Mouse (Mus musculus) left cerebral cortex, adult 2 months (tissue): ENCODE measurements around the gene Crat. TPM values are rescaled to one million over a fixed set of nuclear protein-coding genes. Genes with fewer than 3 reads are reported as not detected.

Experiments
- DNase-seq, 2 experiments: peaks; one replicate each; pipeline ENCODE4 v3.0.0; 2021 to 2022; ENCODE audit warnings: low spot score in 2 of 2, mixed read lengths in 1 of 2; ENCODE audit errors: extremely low spot score in 1 of 2
- H3K27ac ChIP-seq: fragments of 200-600 bp; 2 replicates; pipeline ENCODE4 v1.8.1; 2022
- H3K4me3 ChIP-seq: fragments of 200-600 bp; 2 replicates; pipeline ENCODE4 v1.8.1; 2022
- CTCF ChIP-seq: fragments of 200-600 bp; IDR thresholded peaks from 2 replicates; pipeline ENCODE4 v1.8.1; 2022; ENCODE audit warnings: antibody characterized with exemption, mild to moderate bottlenecking, moderate library complexity
- intact Hi-C: fragments of 180-260 bp; cut with DNase I; formaldehyde crosslinking; loops from one replicate; pipeline ENCODE4 v1.15.1; 2025
- total RNA-seq, 2 experiments: library from RNA; stranded (reverse); gene quantifications; 2 replicates each; pipeline ENCODE4 v1.2.3; 2021

The Crat gene
- total RNA-seq, 2 experiments from 2014 or later, result 56.5 to 58.2 TPM

DNA sequence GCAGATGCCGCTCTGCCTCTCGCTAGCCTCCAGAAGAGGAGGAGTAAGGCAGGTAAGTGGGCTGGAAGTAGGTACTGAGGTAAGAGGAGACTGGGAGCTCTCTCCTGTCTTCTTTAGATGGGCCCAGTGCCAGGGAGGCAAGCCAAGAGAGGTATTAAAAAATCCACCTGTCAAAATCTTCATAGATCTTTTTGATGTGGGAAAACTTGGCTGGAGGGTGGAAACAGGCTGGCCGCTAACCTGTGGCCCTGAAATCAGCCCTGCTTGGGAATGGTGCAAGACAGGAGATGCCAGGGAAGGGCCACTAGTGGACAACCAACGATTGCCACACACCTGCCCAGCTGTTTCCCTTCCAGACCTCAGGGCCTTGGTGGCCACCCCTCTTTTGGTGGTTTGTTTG, 1.5 kb downstream of the Crat start:
- peak overlapping the region; percentile 99 for H3K27ac ChIP-seq
- intact Hi-C loops, result loop anchor here (5.0 kb wide), 1 partner anchor 52 kb away; the partner anchor contains the start of gene Miga2
- no peak for TF ChIP-seq CTCF
- DNase-seq, result no peak
- H3K4me3 ChIP-seq, result peak overlapping the region; percentile 96

DNA sequence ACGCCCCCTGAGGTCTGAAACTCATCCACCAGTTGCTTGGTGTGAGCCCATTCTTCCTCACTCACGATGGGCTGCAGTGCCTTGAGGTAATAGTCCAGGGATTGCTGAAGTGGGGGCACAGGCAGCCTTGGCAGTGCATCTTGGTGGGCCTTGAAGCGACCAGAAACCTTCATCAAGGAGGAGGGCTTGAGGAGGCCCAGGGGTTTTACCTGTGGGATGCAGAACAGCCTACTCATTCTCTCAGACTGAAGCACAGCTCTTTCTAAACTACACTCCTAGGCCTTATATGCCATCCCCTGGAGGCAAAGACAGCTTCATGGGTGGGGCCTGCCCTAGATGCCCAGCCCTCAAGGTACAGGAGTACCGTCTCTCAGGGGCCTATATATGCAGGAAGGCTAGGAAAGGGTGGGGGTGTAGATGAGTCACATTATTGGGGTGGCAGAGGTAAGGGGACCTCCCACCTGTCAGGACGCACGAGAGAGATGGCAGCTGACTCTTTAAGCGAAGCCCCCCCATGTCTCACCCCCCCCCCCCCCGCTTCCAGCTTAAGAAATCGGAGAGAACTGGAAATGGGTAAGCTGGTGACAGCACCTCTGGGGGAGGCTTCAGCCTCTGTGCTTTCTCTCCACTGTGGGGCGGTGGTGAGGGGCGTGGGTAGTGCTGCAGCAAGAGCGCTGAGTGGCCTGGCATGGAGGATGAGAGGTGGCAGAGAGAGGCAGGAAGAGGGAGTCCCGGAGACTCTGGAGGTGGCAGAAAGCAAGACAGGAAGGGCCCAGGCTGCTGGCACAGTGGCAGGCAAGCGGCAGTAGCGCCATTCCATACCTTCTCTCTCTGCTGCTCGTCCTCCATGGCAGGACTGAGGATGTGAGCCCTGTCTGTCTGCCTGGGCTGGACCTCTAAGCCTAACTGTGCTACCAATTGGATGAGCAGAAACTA, 2.3 kb downstream of the Crat start:
- DNase-seq, result peak; percentile 68 to 74
- TF ChIP-seq CTCF, result peak; percentile 23; the same call in 1 of the 2 replicates

DNA sequence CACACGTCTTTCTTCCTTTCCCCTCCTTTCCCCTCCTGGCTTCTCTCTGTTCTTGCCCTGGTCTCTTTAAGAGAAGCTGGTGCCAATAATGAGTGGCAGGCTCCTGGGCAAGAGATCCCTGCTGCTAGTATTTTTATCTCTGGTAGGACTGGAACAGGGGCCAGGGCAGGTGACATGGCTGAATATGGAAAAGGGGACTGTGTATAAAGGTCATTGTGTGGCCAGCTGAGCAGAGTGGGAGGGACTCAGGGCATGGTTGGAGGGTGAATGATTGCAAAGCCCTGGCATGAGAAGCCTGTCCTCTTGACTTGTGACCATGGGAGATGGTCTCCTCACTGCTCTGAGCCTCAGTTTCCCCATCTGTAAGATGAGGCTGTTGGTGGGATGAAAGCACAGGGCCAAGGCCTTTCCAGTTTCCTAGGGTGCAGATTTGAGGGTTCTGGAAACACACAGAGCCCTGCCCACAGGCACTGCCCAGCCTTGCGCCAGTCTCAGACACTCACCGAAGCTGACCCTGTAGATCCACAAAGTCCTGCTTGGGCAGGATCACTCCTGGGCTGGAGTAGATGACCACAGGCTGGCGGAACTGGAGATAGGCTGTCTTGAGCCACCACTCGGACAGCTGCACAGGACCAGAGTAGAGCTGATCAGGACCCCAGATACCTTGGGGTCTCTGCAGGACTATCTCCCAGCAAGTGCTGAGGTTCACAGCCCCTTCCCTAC, 6.0 kb downstream of the Crat start:
- intact Hi-C loops, result loop anchor here (5.0 kb wide), 1 partner anchor 47 kb away; the partner anchor contains the start of gene Miga2
- no peak for TF ChIP-seq CTCF
- no peak overlapping the region for H3K4me3 ChIP-seq
- DNase-seq, result no peak
- H3K27ac ChIP-seq, result no peak overlapping the region

More for the DNA sequence above, 2.3 kb downstream of the Crat start:
- Histone ChIP-seq H3K4me3 (peak overlapping the region; percentile 96), H3K27ac (peak overlapping the region; percentile 99)
- intact Hi-C loops, result loop anchor here (5.0 kb wide), 1 partner anchor 51 kb away; the partner anchor contains the start of gene Miga2

DNA sequence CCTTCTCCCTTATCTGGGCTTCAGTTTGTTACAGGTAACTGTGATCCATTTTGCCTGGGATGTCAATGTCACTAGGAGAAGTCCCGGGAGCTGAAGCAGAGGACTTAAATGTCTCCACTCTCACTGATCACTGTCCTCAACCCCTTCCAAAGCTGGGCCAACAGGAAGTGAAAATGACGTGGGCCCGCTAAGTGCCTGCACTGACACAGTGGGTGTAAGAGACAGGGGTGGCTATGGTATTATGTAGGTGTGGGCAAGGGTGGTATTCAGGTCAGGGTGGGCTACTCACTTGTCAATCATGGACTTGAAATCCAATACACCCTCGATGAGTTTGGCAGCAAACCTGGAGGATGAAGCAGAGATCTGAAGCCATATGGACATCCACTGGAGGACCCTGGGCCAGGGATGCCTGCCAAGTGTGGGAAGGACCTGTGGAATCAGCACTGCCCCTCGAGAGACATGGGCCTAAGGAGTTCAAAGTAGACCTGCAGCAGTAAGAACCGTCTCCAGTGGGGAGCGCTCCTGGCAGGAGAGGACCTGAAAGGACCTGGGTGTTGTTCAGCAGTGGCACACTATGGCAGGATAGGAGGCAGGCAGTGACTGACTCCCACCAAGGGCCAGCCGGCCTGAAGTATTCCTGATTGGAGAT, 7.0 kb downstream of the Crat start:
- Histone ChIP-seq H3K27ac (no peak overlapping the region), H3K4me3 (no peak overlapping the region)
- no peak for TF ChIP-seq CTCF
- DNase-seq, result no peak
- intact Hi-C loops, result no loop called here

DNA sequence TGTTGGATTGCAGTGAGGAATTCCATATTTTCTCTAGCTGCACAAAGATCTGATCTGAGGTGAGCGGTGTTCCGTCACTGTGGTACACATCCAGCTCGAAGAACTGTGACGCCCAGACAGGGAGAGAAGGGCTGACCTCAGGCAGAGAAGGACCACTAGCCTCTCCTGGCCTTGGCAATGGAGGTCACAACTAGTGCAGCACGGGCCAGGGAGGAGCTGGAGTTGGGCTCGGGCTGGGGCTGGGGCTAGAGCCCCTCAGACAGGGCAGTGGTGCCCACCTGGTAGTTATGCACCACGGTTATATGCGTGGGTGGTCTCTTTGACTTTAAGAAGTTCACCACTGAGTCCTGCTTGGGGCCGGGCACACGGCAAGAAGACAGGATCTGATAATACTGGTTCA, 7.8 kb downstream of the Crat start:
- no peak for DNase-seq
- TF ChIP-seq CTCF, result no peak
- H3K4me3 ChIP-seq, result no peak overlapping the region
- H3K27ac ChIP-seq, result no peak overlapping the region
- intact Hi-C loops, result no loop called here

DNA sequence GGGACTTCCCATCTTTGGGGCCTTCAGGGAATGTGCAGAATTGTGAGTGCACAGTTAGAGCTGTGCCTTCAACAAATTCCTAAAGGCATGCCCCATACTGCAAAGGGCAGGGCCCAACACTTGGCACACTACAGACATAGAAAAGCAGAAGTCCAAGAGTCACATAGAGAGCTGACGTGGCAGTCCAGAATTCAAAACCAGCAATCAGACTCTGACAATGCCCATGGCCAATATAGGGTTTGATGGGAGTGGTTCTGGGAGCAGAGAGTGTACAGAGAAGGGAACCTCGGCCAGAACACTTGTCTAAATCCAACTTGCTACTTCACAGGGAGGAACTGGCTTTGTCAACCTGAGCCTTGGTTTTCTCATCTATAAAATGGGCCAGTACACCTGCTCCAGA, 8.4 kb downstream of the Crat start:
- no peak overlapping the region for H3K27ac ChIP-seq
- intact Hi-C loops, result no loop called here
- no peak for DNase-seq
- TF ChIP-seq CTCF, result no peak
- H3K4me3 ChIP-seq, result no peak overlapping the region

DNA sequence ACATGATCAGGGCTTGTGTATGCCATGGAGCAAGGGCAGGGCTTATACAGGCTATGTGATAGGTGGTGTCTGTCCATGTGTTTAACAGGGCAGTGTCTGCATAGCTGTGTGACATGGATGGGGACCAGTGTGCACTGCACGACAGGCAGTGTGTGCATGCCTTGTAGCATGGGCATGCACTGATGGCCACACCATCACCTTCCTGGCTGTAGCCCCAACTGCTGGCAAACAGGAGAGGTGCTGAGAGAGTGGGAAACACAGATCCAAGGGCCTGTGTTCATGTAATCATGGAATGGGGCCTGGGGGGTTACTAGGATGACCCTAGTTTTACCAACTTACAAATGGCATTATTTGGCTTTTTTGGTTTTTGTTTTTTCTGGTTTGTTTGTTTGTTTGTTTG, 11.7 kb downstream of the Crat start:
- no peak for DNase-seq
- intact Hi-C loops, result no loop called here
- Histone ChIP-seq H3K4me3 (no peak overlapping the region), H3K27ac (no peak overlapping the region)
- peak; percentile 38 for TF ChIP-seq CTCF

DNA sequence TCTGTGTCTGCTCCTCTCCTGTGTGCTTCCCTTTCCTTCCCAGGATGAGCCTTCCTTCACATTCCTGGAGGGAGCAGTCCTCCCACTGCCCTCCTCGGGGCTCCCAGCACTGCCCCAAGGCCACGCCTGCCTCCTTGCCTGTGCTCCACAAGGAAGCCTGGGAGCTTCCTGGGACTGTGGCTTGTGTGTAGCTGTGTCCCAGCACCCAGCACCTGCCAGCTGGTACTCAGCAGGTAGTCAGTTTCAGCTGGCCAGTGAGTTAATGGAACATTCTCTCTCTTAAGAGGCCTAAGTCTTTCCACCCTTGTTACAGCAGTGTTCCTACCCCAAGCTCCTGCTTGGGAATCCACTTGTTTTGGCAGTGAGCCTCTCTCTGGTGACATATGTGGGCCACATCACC, 12.8 kb downstream of the Crat start:
- no peak overlapping the region; the same call in 1 of the 2 replicates for H3K27ac ChIP-seq
- intact Hi-C loops, result no loop called here
- no peak for DNase-seq
- TF ChIP-seq CTCF, result no peak
- no peak overlapping the region for H3K4me3 ChIP-seq

DNA sequence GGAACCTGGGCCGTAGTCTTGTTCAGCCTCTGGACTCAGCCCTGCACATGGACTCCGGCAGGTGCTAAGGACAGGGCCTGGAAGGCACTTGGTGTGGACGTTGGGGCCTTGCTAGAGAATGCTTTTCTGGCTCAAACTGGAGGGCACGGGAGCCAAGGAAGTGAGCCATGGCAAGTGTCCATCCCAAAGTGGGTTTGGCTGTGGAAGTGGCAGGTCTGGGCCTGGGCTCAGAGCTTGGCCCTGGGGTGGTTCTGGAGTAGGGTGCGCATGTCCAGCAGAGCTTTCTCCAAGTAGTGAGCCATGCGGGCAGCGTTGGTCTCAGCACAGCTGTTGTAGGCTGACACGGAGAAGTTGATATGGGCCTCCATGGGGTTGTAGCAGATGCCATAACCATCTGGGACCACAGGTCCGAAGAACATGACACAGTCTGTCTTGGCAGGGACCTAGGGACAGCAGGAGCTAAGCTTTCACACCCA, 13.2 kb downstream of the Crat start:
- no peak for TF ChIP-seq CTCF
- no peak for DNase-seq
- intact Hi-C loops, result no loop called here
- no peak overlapping the region; the same call in 1 of the 2 replicates for H3K27ac ChIP-seq
- H3K4me3 ChIP-seq, result no peak overlapping the region

DNA sequence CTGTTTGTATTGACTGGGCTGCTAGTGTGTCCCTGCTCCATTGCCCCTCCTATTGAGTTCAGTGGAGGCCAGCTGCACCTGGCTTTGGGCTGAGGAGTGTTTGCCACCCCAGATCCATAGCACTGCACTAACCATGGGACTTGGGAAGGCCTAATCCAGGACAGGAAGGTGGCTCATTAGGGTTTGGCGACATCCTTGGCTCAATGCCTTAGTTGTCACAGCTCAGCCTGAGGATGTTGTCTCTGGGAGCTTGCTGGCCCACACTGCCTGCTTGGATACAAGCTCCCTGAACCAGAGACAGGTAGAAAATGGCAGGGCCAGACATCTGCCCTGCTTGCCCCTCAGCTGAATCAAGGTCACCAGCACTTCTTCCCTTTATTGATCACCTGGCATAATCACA, 14.0 kb downstream of the Crat start:
- DNase-seq, result no peak
- intact Hi-C loops, result no loop called here
- no peak overlapping the region for H3K4me3 ChIP-seq
- H3K27ac ChIP-seq, result no peak overlapping the region
- TF ChIP-seq CTCF, result no peak
